Mouse (Mus musculus): Measurements from ENCODE around the gene Gm5105.

GRCm38 (mm10) chr3:138071476-138072073 lies 4.4 kb upstream of the Gm5105 start:
- TF ChIP-seq GATA1 (IDR thresholded peaks at IDR 0.05; ENCODE audit: low read length) (no peak), TAL1 (IDR thresholded peaks at IDR 0.05; ENCODE audit: low read length) (no peak)
